Mouse (Mus musculus): Measurements from ENCODE around the gene Actn1. TPM values are rescaled to one million over a fixed set of nuclear protein-coding genes. Genes with fewer than 3 reads are reported as not detected.

Actn1 gene
- total RNA-seq, 2 experiments from 2014 or later, result 10.8 to 21.4 TPM

- peak; percentile 77 for ATAC-seq (replicated peaks; ENCODE audit: low FRiP score, poor library complexity, severe bottlenecking)
Measured at GRCm38 (mm10) chr12:80146227-80147223, 113.6 kb downstream of the Actn1 start.

- no peak for ATAC-seq (replicated peaks; ENCODE audit: low FRiP score, poor library complexity, severe bottlenecking)
Measured at GRCm38 (mm10) chr12:80145365-80145764, 114.8 kb downstream of the Actn1 start.

GRCm38 (mm10) chr12:80144846-80145245, 115.3 kb downstream of the Actn1 start:
- ATAC-seq (replicated peaks; ENCODE audit: low FRiP score, poor library complexity, severe bottlenecking), result no peak

GRCm38 (mm10) chr12:80141470-80141869, 118.7 kb downstream of the Actn1 start:
- peak; percentile 67 for ATAC-seq (replicated peaks; ENCODE audit: low FRiP score, poor library complexity, severe bottlenecking)

- no peak for ATAC-seq (replicated peaks; ENCODE audit: low FRiP score, poor library complexity, severe bottlenecking)
Measured at GRCm38 (mm10) chr12:80141011-80141410, 119.2 kb downstream of the Actn1 start.

- no peak for ATAC-seq (replicated peaks; ENCODE audit: low FRiP score, poor library complexity, severe bottlenecking)
Measured at GRCm38 (mm10) chr12:80137744-80138143, 122.4 kb downstream of the Actn1 start.

- ATAC-seq (replicated peaks; ENCODE audit: low FRiP score, poor library complexity, severe bottlenecking), result no peak
Measured at GRCm38 (mm10) chr12:80137246-80137645, 122.9 kb downstream of the Actn1 start.

- no peak for ATAC-seq (replicated peaks; ENCODE audit: low FRiP score, poor library complexity, severe bottlenecking)
Measured at GRCm38 (mm10) chr12:80136264-80136930, 123.8 kb downstream of the Actn1 start.

GRCm38 (mm10) chr12:80135173-80135572, 125.0 kb downstream of the Actn1 start:
- no peak for ATAC-seq (replicated peaks; ENCODE audit: low FRiP score, poor library complexity, severe bottlenecking)

- peak; percentile 27 for ATAC-seq (replicated peaks; ENCODE audit: low FRiP score, poor library complexity, severe bottlenecking)
Measured at GRCm38 (mm10) chr12:80133011-80133545, 127.1 kb downstream of the Actn1 start.

GRCm38 (mm10) chr12:80132250-80133003, 127.7 kb downstream of the Actn1 start:
- ATAC-seq (replicated peaks; ENCODE audit: low FRiP score, poor library complexity, severe bottlenecking), result peak; percentile 86

GRCm38 (mm10) chr12:80131359-80132249, 128.6 kb downstream of the Actn1 start:
- ATAC-seq (replicated peaks; ENCODE audit: low FRiP score, poor library complexity, severe bottlenecking), result peak; percentile 23

GRCm38 (mm10) chr12:80130558-80131358, 129.4 kb downstream of the Actn1 start:
- ATAC-seq (replicated peaks; ENCODE audit: low FRiP score, poor library complexity, severe bottlenecking), result no peak

- peak; percentile 28; the same call in 1 of the 2 replicates for ATAC-seq (replicated peaks; ENCODE audit: low FRiP score, poor library complexity, severe bottlenecking)
Measured at GRCm38 (mm10) chr12:80129531-80129930, 130.6 kb downstream of the Actn1 start.

- no peak for ATAC-seq (replicated peaks; ENCODE audit: low FRiP score, poor library complexity, severe bottlenecking)
Measured at GRCm38 (mm10) chr12:80127191-80127762, 132.9 kb downstream of the Actn1 start.

GRCm38 (mm10) chr12:80125316-80125715, 134.9 kb downstream of the Actn1 start:
- no peak for ATAC-seq (replicated peaks; ENCODE audit: low FRiP score, poor library complexity, severe bottlenecking)

GRCm38 (mm10) chr12:80124756-80125155, 135.4 kb downstream of the Actn1 start:
- no peak for ATAC-seq (replicated peaks; ENCODE audit: low FRiP score, poor library complexity, severe bottlenecking)

GRCm38 (mm10) chr12:80124211-80124610, 136.0 kb downstream of the Actn1 start:
- no peak for ATAC-seq (replicated peaks; ENCODE audit: low FRiP score, poor library complexity, severe bottlenecking)
